Mouse (Mus musculus): ENCODE measurements around the gene Miip.
A peak's percentile ranks its signal among the peaks of the same experiment; 100 is the strongest.
"Not testable (repeated sequence)": the region's sequence is repeated elsewhere in the genome, so short reads cannot be mapped to it uniquely, and the experiment has no call there.

Miip gene

GRCm38 (mm10) chr4:147867563-147868449 lies 810 bp downstream of the Miip start:
- DNase-seq, result no peak

- DNase-seq, result not testable (repeated sequence)
Observed at GRCm38 (mm10) chr4:147866793-147867192, 1.8 kb downstream of the Miip start.

DNA sequence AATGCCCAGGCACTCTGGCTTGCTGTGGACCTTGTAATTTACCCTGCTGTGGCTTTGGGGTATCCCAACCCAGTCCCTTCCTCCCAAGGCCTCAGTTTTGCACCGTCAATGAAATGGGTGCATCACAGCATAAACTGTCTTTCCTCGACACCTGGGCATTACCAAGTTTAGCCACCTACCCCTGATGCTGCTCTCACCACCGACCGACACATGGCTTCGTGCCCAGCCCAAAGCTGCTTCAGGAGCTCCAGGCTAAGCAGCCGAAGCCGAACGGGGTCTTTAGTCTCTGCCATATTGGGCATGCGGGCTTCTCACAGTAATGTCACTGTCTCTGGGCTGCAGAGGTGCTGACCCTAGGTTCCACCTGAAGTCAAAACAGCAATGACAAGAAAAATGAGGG lies 2.6 kb downstream of the Miip start:
- no peak for DNase-seq

GRCm38 (mm10) chr4:147865651-147866050 lies 3.0 kb downstream of the Miip start:
- no peak for DNase-seq

DNA sequence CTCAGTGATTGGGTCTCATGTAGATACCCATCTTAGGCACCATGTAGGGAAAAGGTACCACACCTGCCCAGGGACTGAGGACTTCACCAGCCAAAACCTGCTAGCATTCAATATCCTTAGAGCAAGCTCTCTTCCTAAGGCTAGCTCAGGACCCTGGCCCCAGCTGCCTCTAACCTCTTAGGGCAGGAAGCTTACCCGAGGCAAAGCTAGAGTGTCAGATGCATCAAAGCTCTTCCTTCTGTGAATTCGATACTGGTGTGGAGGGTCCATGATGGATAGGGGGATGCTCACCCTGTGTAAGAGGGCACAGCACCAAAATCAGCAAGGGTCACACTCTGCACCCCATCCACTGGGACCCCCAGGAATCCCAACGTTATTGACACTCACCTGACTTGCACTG lies 6.6 kb downstream of the Miip start:
- DNase-seq, result no peak

DNA sequence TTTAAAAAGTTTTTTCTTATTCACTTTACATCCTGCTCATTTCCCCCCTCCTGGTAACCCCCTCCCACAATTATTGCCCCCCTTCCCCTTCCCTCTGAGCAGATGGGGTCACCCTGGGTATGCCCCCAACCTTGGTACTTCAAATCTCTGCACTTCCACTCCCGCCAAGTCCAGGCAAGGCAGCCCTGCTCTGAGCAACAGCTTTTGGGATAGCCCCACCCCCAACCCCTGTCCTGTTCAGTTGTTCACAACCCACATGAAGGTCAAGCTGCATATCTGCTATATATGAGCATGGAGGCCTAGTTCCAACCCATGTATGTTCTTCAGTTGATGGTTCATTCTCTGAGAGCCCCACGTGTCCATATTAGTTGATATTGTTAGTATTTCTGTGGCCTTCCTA lies 17.8 kb downstream of the Miip start:
- DNase-seq, result no peak

DNA sequence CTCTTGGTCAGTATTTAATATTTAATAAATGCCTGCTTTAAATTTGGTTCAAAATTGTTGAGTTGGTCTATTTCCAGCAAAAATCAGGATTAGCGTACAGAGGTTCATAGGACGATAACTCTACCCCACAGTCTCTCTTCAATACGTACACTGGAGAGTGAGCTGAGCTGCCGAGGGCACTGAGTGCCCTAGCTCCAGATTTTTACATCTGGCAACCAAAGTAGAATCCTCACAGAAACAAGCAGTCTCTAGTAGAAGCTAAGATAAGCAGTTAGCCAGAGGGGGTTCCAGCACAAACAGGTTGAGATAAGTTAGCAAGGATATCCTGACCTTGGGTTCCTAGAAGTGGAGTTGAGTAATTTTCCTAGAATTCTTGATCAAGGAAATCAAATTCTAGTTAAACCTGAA lies 20.0 kb downstream of the Miip start:
- no peak for DNase-seq

DNA sequence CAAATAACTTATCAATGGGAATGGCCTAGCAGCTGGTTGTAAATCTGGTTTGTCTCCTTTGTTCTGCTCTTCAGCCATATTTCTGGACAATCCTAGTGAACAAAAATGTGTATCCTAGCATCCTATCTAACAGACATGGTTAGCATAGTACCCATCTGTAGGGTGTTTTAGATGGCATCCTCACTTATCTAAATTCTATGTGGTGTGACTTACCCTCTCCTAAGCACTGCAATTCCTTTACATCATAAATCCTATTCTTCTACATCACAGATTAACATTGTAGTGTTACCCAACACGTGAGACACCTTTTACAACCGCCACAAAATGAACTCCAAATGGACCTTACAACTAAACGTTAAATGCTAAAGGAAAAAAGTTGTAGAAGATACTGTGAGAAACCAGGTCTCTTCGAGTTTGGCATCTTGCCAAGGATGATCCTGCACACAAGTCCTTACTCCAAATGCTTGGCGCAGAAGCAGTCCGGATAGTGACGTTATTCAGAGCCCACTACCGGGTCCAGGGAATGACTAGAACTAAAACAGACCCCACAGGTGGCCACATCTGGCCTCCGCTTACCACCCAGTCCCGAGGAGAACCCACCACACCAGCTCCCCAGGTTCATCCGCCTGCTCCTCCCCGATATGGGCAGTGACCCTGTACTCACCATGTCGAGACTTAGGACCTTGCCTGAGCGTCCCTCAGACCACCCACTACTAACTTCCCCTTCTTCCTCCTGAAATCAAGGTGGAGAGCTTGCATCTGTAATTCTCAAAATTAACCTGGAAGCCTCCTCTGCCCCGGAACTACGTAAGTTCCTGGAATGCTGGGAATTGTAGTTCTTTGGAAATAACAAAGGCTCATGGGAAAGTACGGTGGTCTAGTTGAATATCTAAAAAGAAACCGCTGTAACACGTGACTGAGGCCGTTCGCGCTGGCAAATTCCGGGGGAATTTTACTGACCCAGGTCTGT lies 20.7 kb downstream of the Miip start, which contains the start of gene Zfp933:
Gene Zfp933 (minus strand): TSS at position 753 of the 970 bp plus-strand sequence.
- DNase-seq, result peak; percentile 54

DNA sequence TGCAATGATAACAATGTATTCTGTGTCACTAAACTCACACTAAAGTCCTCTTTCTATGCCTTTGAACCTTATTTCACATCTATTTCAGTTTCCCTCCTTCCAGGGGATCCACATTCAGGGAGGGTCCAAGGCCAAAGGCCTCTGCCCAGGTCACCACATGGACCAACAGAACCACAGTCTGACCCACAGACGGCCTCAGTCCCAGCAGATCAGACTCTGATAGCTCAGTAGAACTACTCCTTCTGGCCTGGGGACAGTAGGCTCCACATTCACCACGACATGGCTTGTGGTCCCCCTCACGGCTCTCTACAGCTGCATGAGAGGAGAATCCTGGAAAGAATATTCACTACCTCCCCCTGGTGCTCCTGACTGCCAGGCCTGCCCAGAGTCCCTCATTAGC lies 25.7 kb downstream of the Miip start:
- DNase-seq, result no peak

DNA sequence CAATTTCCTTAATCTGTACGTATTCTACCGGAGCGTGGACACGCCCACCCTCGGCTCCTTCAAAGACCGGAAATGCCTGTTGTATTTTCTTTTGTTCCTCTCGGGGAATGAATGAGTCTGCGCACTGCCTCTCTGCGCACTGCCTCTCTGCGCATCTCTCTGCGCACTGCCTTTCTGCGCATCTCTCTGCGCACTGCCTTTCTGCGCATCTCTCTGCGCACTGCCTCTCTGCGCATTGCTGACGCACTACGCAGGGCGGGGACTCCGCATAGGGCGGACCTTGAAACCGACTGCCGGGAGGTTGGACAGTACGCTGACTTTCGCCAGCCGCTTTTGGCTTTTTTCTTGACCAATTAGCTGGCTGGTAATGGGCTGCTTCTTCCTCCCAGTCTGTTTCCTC lies 29.3 kb downstream of the Miip start:
- DNase-seq, result not testable (repeated sequence)

GRCm38 (mm10) chr4:147824389-147824788 lies 44.2 kb downstream of the Miip start:
- DNase-seq, result no peak

GRCm38 (mm10) chr4:147821414-147821813 lies 47.2 kb downstream of the Miip start:
- DNase-seq, result not testable (repeated sequence)

- not testable (repeated sequence) for DNase-seq
Observed at GRCm38 (mm10) chr4:147819659-147820058, 49.0 kb downstream of the Miip start.

DNA sequence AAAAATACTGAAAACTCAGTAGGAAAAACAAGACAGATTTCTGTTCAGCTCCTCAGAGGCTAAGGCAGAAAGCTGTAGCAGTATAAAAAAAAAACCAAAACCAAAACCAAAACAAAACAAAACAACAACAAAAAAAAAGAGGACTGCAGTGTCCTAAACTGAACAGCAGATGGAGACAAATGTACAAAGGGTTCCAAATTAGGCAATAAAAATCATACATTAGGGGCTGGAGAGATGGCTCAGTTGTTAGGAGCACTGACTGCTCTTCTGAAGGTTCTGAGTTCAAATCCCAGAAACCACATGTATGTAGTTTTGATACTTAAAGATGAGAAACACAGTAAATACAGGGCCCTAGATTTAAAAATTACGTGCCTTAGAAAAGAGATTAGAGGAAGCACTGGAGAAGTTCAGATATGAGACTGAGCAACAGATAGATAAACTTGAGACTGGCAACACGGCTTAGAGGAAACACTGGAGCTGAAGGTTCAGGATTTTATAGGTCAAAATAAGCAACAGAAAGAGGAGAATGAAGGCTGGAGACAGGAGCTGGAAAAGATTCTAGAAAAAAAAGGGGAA lies 53.9 kb downstream of the Miip start:
- DNase-seq, result no peak

DNA sequence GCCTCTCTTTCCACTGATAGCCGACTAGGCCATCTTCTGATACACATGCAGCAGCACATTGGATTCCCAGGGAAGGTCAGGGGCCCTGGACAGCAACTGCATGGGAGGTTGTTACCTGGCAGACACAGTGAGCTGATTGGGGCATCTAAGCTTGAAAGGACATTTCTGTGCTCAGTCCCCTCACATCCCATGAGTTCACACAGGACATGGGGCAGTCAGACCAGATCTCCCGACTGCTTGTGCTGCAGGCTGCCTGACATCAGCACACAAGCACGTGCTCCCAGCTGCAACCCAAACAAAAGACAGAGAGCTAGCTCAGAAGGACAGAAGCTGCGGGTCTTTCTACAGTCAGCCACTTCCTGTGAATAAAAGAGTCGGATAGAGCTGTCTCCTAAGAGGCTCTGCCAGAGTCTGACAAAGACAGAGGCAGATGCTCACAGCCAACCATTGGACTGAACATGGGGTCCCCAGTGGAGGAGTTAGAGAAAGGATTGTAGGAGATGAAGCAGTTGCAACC lies 55.3 kb downstream of the Miip start:
- DNase-seq, result no peak

All from right cerebral cortex, postnatal 4 days (tissue).